Mouse (Mus musculus) brain, embryonic 14.5 days (tissue): ENCODE measurements around the gene Tamm41. TPM values are rescaled to one million over a fixed set of nuclear protein-coding genes. Genes with fewer than 3 reads are reported as not detected.

Experiments
- DNase-seq: peaks from one replicate; pipeline ENCODE4 v3.0.0-alpha.2; 2011; ENCODE audit warnings: low read depth
- CTCF ChIP-seq: fragments of 200-500 bp; IDR thresholded peaks from 2 replicates; pipeline ENCODE4 v1.5.1; 2012; ENCODE audit warnings: inconsistent platforms, mild to moderate bottlenecking, moderate library complexity, borderline replicate concordance; ENCODE audit not compliant: insufficient read depth, insufficient read length; ENCODE audit errors: extremely low read depth
- POLR2A ChIP-seq: fragments of 200-500 bp; IDR thresholded peaks from 2 replicates; pipeline ENCODE4 v1.6.1; 2012; ENCODE audit warnings: mild to moderate bottlenecking, inconsistent platforms, borderline replicate concordance; ENCODE audit not compliant: poor library complexity, insufficient read depth, insufficient read length, severe bottlenecking; ENCODE audit errors: extremely low read depth
- polyA plus RNA-seq: library from polyadenylated mRNA; depleted of rRNA; stranded (reverse); fragments of >200 nt; gene quantifications from 2 replicates; pipeline ENCODE4 v1.2.3, GENCODE M21; 2012

Tamm41 gene
- polyA plus RNA-seq, 1 experiment = 38.6 TPM

- DNase-seq = peak; percentile 73
- TF ChIP-seq CTCF = no peak
- TF ChIP-seq POLR2A = no peak
Observed at GRCm38 (mm10) chr6:114969213-114970120, 68.2 kb downstream of the Tamm41 start, which contains the start of gene Vgll4. Gene Vgll4, minus strand, starts transcription at chr6:114969994.

- DNase-seq = peak; percentile 83
- TF ChIP-seq CTCF = no peak
- TF ChIP-seq POLR2A = 0 out of 2 replicates have a peak, but pooled peaks have one; percentile 27
Observed at GRCm38 (mm10) chr6:114968361-114969212, 69.1 kb downstream of the Tamm41 start.

- DNase-seq = peak; percentile 46
- TF ChIP-seq CTCF = no peak
- TF ChIP-seq POLR2A = no peak
Observed at GRCm38 (mm10) chr6:114967623-114968022, 70.1 kb downstream of the Tamm41 start.

- TF ChIP-seq CTCF = no peak
- no peak for DNase-seq
Observed at GRCm38 (mm10) chr6:114966396-114967154, 71.1 kb downstream of the Tamm41 start.

- TF ChIP-seq CTCF (no peak), POLR2A (no peak)
- no peak for DNase-seq
Observed at GRCm38 (mm10) chr6:114965802-114966201, 71.9 kb downstream of the Tamm41 start.

- TF ChIP-seq CTCF (no peak), POLR2A (no peak)
- no peak for DNase-seq
Observed at GRCm38 (mm10) chr6:114965396-114965795, 72.3 kb downstream of the Tamm41 start.

- TF ChIP-seq POLR2A (no peak), CTCF (no peak)
Observed at GRCm38 (mm10) chr6:114964235-114964634, 73.4 kb downstream of the Tamm41 start.

GRCm38 (mm10) chr6:114963636-114964035, 74.0 kb downstream of the Tamm41 start:
- no peak for DNase-seq

More at GRCm38 (mm10) chr6:114964235-114964634, 73.4 kb downstream of the Tamm41 start:
- DNase-seq = no peak

GRCm38 (mm10) chr6:114961276-114962068, 76.2 kb downstream of the Tamm41 start:
- no peak for TF ChIP-seq POLR2A
- no peak for DNase-seq

More at GRCm38 (mm10) chr6:114963636-114964035, 74.0 kb downstream of the Tamm41 start:
- TF ChIP-seq CTCF (no peak), POLR2A (no peak)

GRCm38 (mm10) chr6:114959012-114959398, 78.7 kb downstream of the Tamm41 start:
- TF ChIP-seq POLR2A (no peak), CTCF (no peak)
- DNase-seq = no peak
